Mouse (Mus musculus) lung, postnatal 0 days (tissue): ENCODE measurements around the gene Psmb9.

Experiments used
- CTCF ChIP-seq: IDR thresholded peaks from 2 replicates; pipeline ENCODE4 v1.5.1; 2016; ENCODE audit warnings: antibody characterized with exemption, mild to moderate bottlenecking
- EP300 ChIP-seq: IDR thresholded peaks from 2 replicates; pipeline ENCODE4 v1.6.1; 2016; ENCODE audit warnings: antibody characterized with exemption, mild to moderate bottlenecking, control low read depth

- TF ChIP-seq CTCF (no peak), EP300 (no peak)
Observed at GRCm38 (mm10) chr17:34208421-34208820, 20.9 kb upstream of the Psmb9 start.
